8 mouse cellular contexts compared by ENCODE assay signal in the genomic region with DNA sequence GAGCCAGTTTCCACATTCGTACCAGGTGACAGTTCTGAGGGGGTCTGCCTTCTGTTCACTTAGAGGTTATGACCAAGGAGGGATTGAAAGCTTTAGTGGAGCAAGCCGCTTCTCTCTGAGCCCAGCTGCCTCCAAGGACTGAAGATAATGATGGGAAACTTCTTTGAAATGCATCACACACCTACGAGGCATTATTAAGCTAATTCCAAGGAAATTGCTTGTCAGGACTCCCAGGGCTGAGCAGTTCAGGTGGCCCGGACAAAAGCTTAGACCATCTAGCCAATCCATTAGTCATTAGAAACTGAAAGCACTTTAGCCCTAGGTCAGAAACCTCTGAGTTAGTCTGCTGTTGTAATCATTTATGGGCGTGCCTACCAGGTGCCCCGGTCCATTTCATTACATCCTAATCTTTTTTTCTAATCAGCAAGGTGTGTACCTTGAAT. TPM values are rescaled to one million over a fixed set of nuclear protein-coding genes. Genes with fewer than 3 reads are reported as not detected.
DNase-seq lines count a peak whose midpoint lies in the region; ATAC-seq lines count a peak whose summit lies in the region.

No protein-coding gene starts in this region.

- H3K4me1 ChIP-seq in embryonic facial prominence, embryonic 12.5 days: peaks cover 56% of the 10 kb centered on the region
- peaks cover 32% of the 10 kb centered on the region for H3K4me1 ChIP-seq in intestine, embryonic 15.5 days (replicated peaks)
- H3K4me1 ChIP-seq in midbrain, embryonic 13.5 days (replicated peaks): peaks cover 77% of the 10 kb centered on the region

- no peak for ATAC-seq in embryonic facial prominence, embryonic 12.5 days (ENCODE audit: insufficient number of reproducible peaks, insufficient read depth, low FRiP score, low TSS enrichment)
- ATAC-seq in intestine, embryonic 15.5 days: peak; percentile 9; the same call in 1 of the 2 replicates
- no peak for ATAC-seq in midbrain, embryonic 13.5 days
- ATAC-seq in inflammation-experienced regulatory T-cells, adult 6 months: no peak

- peaks cover 3% of the 10 kb centered on the region; the same call in 1 of the 2 replicates for H3K36me3 ChIP-seq in embryonic facial prominence, embryonic 12.5 days
- no peaks in the 10 kb centered on the region for H3K36me3 ChIP-seq in intestine, embryonic 15.5 days
- no peaks in the 10 kb centered on the region for H3K36me3 ChIP-seq in midbrain, embryonic 13.5 days

- WGBS in embryonic facial prominence, embryonic 12.5 days: 5% methylated on average over 6 of the region's 6 CpGs
- WGBS in intestine, embryonic 15.5 days: 25% methylated on average over 6 of the region's 6 CpGs
- WGBS in midbrain, embryonic 13.5 days: 6% methylated on average over 6 of the region's 6 CpGs

- H3K4me3 ChIP-seq in embryonic facial prominence, embryonic 12.5 days: peak overlapping the region; percentile 97
- 0 out of 2 replicates have a peak overlapping the region, but pooled peaks have one; percentile 1 for H3K4me3 ChIP-seq in intestine, embryonic 15.5 days (replicated peaks)
- H3K4me3 ChIP-seq in midbrain, embryonic 13.5 days (replicated peaks): no peak overlapping the region

- peak overlapping the region; percentile 99 for H3K27ac ChIP-seq in embryonic facial prominence, embryonic 12.5 days
- peak overlapping the region; percentile 96 for H3K27ac ChIP-seq in intestine, embryonic 15.5 days
- no peak overlapping the region; the same call in 1 of the 2 replicates for H3K27ac ChIP-seq in midbrain, embryonic 13.5 days

- H3K27me3 ChIP-seq in embryonic facial prominence, embryonic 12.5 days: no peaks in the 10 kb centered on the region
- no peaks in the 10 kb centered on the region for H3K27me3 ChIP-seq in intestine, embryonic 15.5 days (replicated peaks)
- H3K27me3 ChIP-seq in midbrain, embryonic 13.5 days: peaks cover 15% of the 10 kb centered on the region

- H3K9me3 ChIP-seq in embryonic facial prominence, embryonic 12.5 days: no peaks in the 10 kb centered on the region
- no peaks in the 10 kb centered on the region for H3K9me3 ChIP-seq in intestine, embryonic 15.5 days
- no peaks in the 10 kb centered on the region for H3K9me3 ChIP-seq in midbrain, embryonic 13.5 days

- H3K4me2 ChIP-seq in embryonic facial prominence, embryonic 12.5 days (replicated peaks): peak overlapping the region; percentile 83
- H3K4me2 ChIP-seq in intestine, embryonic 15.5 days (replicated peaks): peak overlapping the region; percentile 82
- H3K4me2 ChIP-seq in midbrain, embryonic 13.5 days (replicated peaks): peak overlapping the region; percentile 76

- DNase-seq in kidney, adult 11 months: peak; percentile 67
- DNase-seq in kidney, postnatal 10 days: no peak
- DNase-seq in thymus, adult 18-20 months: no peak
- no peak for DNase-seq in cerebellum, postnatal 36 days

- H3K9ac ChIP-seq in embryonic facial prominence, embryonic 12.5 days: peak overlapping the region; percentile 95
- no peak overlapping the region for H3K9ac ChIP-seq in intestine, embryonic 15.5 days
- H3K9ac ChIP-seq in midbrain, embryonic 13.5 days (replicated peaks): 0 out of 2 replicates have a peak overlapping the region, but pooled peaks have one; percentile 15

RNA-seq across cellular contexts. Expression of a gene that starts 3.4 kb away (rescaled TPM):
- 612 and 623 TPM in 2 replicates for polyA plus RNA-seq in embryonic facial prominence, embryonic 12.5 days (2016; fragmentation: Nextera tagmentation; extraction: Ambion mirVana)
- 269 and 285 TPM in 2 replicates for polyA plus RNA-seq in intestine, embryonic 15.5 days (2015; fragmentation: Nextera tagmentation; extraction: Ambion mirVana)
- polyA plus RNA-seq in midbrain, embryonic 13.5 days (2015; fragmentation: Nextera tagmentation; extraction: Ambion mirVana): 175 and 214 TPM in 2 replicates
- 100 to 1,000 TPM; 125 to 343 (median 290) TPM for polyA plus RNA-seq in inflammation-experienced regulatory T-cells, adult 6 months (2017; shearing (Covaris generic))

RNA-seq across cellular contexts. Expression of a gene that starts 25.5 kb away (rescaled TPM):
- 8.3 and 8.7 TPM in 2 replicates for polyA plus RNA-seq in embryonic facial prominence, embryonic 12.5 days (2016; fragmentation: Nextera tagmentation; extraction: Ambion mirVana)
- polyA plus RNA-seq in intestine, embryonic 15.5 days (2015; fragmentation: Nextera tagmentation; extraction: Ambion mirVana): 8.1 and 9.8 TPM in 2 replicates
- polyA plus RNA-seq in midbrain, embryonic 13.5 days (2015; fragmentation: Nextera tagmentation; extraction: Ambion mirVana): 3.8 and 4.0 TPM in 2 replicates
- 10 to 100 TPM; 15.0 to 44.4 (median 16.8) TPM for polyA plus RNA-seq in inflammation-experienced regulatory T-cells, adult 6 months (2017; shearing (Covaris generic))

RNA-seq across cellular contexts. Expression of a gene that starts 59.4 kb away (rescaled TPM):
- polyA plus RNA-seq in embryonic facial prominence, embryonic 12.5 days (2016; fragmentation: Nextera tagmentation; extraction: Ambion mirVana): 13.1 and 13.3 TPM in 2 replicates
- polyA plus RNA-seq in intestine, embryonic 15.5 days (2015; fragmentation: Nextera tagmentation; extraction: Ambion mirVana): 4.6 and 5.4 TPM in 2 replicates
- 3.9 and 4.5 TPM in 2 replicates for polyA plus RNA-seq in midbrain, embryonic 13.5 days (2015; fragmentation: Nextera tagmentation; extraction: Ambion mirVana)
- under 1 TPM in 1 of 3 experiments, not detected in 2; 0.16 TPM for polyA plus RNA-seq in inflammation-experienced regulatory T-cells, adult 6 months (2017; shearing (Covaris generic))
